Mouse (Mus musculus) limb, embryonic 10.5 days (tissue): Measurements from ENCODE around the gene Aloxe3. TPM values are rescaled to one million over a fixed set of nuclear protein-coding genes. Genes with fewer than 3 reads are reported as not detected.

Source experiments
- DNase-seq: peaks from one replicate; pipeline ENCODE4 v3.0.0-alpha.2; 2017; ENCODE audit warnings: low spot score
- H3K27ac ChIP-seq: fragments of 300-500 bp; sonication (generic); 2 replicates; pipeline ENCODE4 v1.5.1; 2016; ENCODE audit warnings: mild to moderate bottlenecking
- H3K27me3 ChIP-seq: fragments of 300-500 bp; sonication (generic); 2 replicates; pipeline ENCODE4 v1.6.1; 2016; ENCODE audit warnings: low read depth, mild to moderate bottlenecking; ENCODE audit not compliant: poor library complexity, severe bottlenecking
- H3K36me3 ChIP-seq: fragments of 300-500 bp; sonication (generic); 2 replicates; pipeline ENCODE4 v1.6.1; 2016; ENCODE audit warnings: mild to moderate bottlenecking, moderate library complexity
- H3K4me1 ChIP-seq: fragments of 300-500 bp; sonication (generic); 2 replicates; pipeline ENCODE4 v1.6.1; 2016
- H3K4me3 ChIP-seq: fragments of 300-500 bp; sonication (generic); 2 replicates; pipeline ENCODE4 v1.5.1; 2016; ENCODE audit warnings: mild to moderate bottlenecking, moderate library complexity
- H3K9me3 ChIP-seq: fragments of 300-500 bp; sonication (generic); replicated peaks from 2 replicates; pipeline ENCODE4 v1.6.1; 2016; ENCODE audit warnings: mild to moderate bottlenecking
- WGBS: fragments of 180-500 bp; shearing (Covaris S2); methylation state at CpG from one replicate; pipeline ENCODE4 v1.1.7; 2016; 5-methylcytosine and 5-hydroxymethylcytosine counted together
- polyA plus RNA-seq: library from polyadenylated mRNA; unstranded; fragments of >200 nt; fragmentation: Nextera tagmentation; extraction: Ambion mirVana; gene quantifications from 2 replicates; pipeline ENCODE4 v1.2.1, GENCODE M21; 2016

Gene Aloxe3
- polyA plus RNA-seq, 1 experiment from 2014 or later = 0.39 TPM

DNA sequence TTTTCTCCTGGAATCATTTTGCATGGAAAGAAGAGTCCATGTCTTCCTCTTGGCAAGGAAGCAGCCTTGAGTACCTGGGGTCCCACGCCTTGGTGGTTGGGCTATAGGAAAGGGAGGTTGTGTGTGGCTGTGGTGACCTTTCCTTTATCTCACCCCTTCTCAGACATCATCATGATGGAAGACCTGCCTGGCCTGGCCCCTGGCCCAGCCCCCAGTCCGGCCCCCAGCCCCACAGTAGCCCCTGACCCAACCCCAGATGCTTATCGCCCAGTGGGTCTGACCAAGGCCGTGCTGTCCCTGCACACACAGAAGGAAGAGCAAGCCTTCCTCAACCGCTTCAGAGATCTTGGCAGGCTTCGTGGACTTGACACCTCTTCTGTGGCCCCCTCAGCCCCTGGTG is 20.5 kb upstream of the Aloxe3 start:
- no peak overlapping the region for H3K27ac ChIP-seq
- 85% methylated on average over 6 of the region's 6 CpGs for WGBS
- H3K27me3 ChIP-seq = no peaks in the 10 kb centered on the region
- H3K4me1 ChIP-seq = peaks cover 20% of the 10 kb centered on the region
- peaks cover 92% of the 10 kb centered on the region for H3K36me3 ChIP-seq
- H3K4me3 ChIP-seq = no peak overlapping the region
- no peaks in the 10 kb centered on the region for H3K9me3 ChIP-seq
- no peak for DNase-seq

DNA sequence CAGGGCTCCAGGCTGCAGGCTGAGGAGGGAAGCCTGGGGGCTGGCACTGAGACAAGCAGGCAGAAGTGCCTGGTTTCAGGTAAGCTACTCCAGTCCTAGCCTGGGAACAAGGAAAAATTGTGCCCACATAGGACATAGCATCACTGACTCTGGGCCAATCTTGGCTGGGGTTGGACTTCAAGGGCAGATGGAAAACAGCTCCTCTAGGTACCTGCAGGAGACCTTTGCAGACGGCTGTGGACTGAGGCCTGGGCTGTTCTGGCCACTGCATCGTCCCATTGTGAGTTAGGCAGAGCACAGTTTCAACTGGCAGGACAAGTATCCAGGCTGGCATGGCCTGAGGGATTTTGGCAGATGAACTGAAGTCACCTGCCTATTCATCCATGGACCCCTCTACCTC is 19.9 kb upstream of the Aloxe3 start:
- peaks cover 89% of the 10 kb centered on the region for H3K36me3 ChIP-seq
- 89% methylated on average over 2 of the region's 2 CpGs for WGBS
- no peaks in the 10 kb centered on the region for H3K27me3 ChIP-seq
- no peak overlapping the region for H3K27ac ChIP-seq
- peaks cover 14% of the 10 kb centered on the region for H3K4me1 ChIP-seq
- H3K4me3 ChIP-seq = no peak overlapping the region
- no peak for DNase-seq
- no peaks in the 10 kb centered on the region for H3K9me3 ChIP-seq

DNA sequence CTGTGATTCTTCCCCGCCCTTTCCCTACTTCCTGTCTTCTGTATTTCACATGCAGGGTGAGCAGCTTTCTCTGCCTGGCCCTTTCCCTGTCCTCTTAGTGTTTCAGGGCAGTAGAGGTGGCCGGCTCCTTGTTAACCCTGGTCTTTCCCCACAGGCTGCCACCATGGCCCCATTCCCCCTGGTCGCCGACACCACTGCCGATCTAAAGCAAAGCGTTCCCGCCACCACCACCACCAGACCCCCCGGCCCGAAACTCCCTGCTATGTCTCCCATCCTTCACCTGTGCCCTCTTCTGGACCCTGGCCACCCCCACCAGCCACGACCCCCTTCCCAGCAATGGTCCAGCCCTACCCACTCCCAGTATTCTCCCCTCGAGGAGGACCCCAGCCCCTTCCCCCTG is 19.4 kb upstream of the Aloxe3 start:
- peaks cover 13% of the 10 kb centered on the region for H3K4me1 ChIP-seq
- WGBS = 92% methylated on average over 11 of the region's 11 CpGs
- no peak for DNase-seq
- no peaks in the 10 kb centered on the region for H3K9me3 ChIP-seq
- no peak overlapping the region for H3K4me3 ChIP-seq
- peaks cover 84% of the 10 kb centered on the region for H3K36me3 ChIP-seq
- no peak overlapping the region for H3K27ac ChIP-seq
- no peaks in the 10 kb centered on the region for H3K27me3 ChIP-seq

- DNase-seq = no peak
- no peaks in the 10 kb centered on the region for H3K27me3 ChIP-seq
- peaks cover 19% of the 10 kb centered on the region for H3K4me1 ChIP-seq
- 86% methylated on average over 11 of the region's 11 CpGs for WGBS
- H3K27ac ChIP-seq = peak overlapping the region; percentile 30; the same call in 1 of the 2 replicates
- H3K4me3 ChIP-seq = no peak overlapping the region
- H3K36me3 ChIP-seq = peaks cover 78% of the 10 kb centered on the region
- no peaks in the 10 kb centered on the region for H3K9me3 ChIP-seq
These were observed 18.9 kb upstream of the Aloxe3 start for GRCm38 (mm10) chr11:69106842-69107241.

GRCm38 (mm10) chr11:69107676-69108075 is 18.0 kb upstream of the Aloxe3 start:
- Histone ChIP-seq H3K4me1 (peaks cover 26% of the 10 kb centered on the region), H3K9me3 (no peaks in the 10 kb centered on the region), H3K27me3 (peaks cover 2% of the 10 kb centered on the region; the same call in 1 of the 2 replicates), H3K27ac (no peak overlapping the region), H3K4me3 (peak overlapping the region; percentile 19; the same call in 1 of the 2 replicates), H3K36me3 (peaks cover 70% of the 10 kb centered on the region)
- no peak for DNase-seq
- WGBS = 90% methylated on average over 11 of the region's 11 CpGs

- H3K36me3 ChIP-seq = peaks cover 64% of the 10 kb centered on the region
- no peak overlapping the region for H3K27ac ChIP-seq
- H3K27me3 ChIP-seq = peaks cover 8% of the 10 kb centered on the region; the same call in 1 of the 2 replicates
- H3K4me1 ChIP-seq = peaks cover 26% of the 10 kb centered on the region
- WGBS = 93% methylated on average over 9 of the region's 9 CpGs
- no peaks in the 10 kb centered on the region for H3K9me3 ChIP-seq
- DNase-seq = no peak
- H3K4me3 ChIP-seq = 0 out of 2 replicates have a peak overlapping the region, but pooled peaks have one; percentile 19
These were observed 17.5 kb upstream of the Aloxe3 start for GRCm38 (mm10) chr11:69108223-69108622.

DNA sequence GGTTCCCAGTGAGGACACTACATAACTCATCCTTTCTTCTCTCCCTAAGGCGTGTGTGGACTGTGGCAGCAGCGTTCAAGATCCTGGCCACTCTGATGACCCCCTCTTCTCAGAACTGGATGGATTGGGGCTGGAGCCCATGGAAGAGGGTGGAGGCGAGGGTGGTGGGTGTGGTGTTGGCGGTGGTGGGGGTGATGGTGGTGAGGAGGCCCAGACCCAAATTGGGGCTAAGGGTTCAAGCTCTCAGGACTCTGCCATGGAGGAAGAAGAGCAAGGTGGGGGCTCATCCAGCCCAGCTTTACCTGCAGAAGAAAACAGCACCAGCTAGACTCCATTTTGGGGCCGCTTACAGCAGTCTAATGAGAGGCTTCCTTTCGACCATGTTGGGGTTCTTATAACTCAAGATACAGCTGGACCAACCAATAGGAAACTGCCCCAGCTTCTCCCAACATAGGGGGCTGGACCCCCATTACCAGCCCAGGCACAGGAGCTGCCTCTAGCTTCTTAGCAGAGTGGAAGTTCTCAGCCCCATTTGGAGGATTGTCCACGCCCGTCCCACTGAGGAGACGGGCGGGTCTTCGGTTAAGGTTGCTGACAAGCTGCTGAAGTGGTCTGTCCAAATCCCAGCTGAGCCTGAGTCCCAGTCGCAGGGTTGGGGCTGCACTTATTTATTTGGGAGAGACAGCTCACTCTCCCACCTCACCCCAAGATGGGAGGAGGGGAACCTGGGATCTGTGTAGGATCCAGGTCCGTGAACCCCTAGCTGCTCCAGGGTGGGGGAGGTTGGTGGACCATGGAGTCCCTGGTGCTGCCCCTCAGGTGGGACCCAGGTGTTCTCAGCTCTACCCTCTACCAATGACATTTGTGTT is 16.4 kb upstream of the Aloxe3 start:
- Histone ChIP-seq H3K27me3 (peaks cover 15% of the 10 kb centered on the region; the same call in 1 of the 2 replicates), H3K27ac (no peak overlapping the region), H3K9me3 (no peaks in the 10 kb centered on the region), H3K36me3 (peaks cover 54% of the 10 kb centered on the region), H3K4me1 (peaks cover 26% of the 10 kb centered on the region), H3K4me3 (peak overlapping the region; percentile 8; the same call in 1 of the 2 replicates)
- no peak for DNase-seq
- WGBS = 83% methylated on average over 13 of the region's 13 CpGs

DNA sequence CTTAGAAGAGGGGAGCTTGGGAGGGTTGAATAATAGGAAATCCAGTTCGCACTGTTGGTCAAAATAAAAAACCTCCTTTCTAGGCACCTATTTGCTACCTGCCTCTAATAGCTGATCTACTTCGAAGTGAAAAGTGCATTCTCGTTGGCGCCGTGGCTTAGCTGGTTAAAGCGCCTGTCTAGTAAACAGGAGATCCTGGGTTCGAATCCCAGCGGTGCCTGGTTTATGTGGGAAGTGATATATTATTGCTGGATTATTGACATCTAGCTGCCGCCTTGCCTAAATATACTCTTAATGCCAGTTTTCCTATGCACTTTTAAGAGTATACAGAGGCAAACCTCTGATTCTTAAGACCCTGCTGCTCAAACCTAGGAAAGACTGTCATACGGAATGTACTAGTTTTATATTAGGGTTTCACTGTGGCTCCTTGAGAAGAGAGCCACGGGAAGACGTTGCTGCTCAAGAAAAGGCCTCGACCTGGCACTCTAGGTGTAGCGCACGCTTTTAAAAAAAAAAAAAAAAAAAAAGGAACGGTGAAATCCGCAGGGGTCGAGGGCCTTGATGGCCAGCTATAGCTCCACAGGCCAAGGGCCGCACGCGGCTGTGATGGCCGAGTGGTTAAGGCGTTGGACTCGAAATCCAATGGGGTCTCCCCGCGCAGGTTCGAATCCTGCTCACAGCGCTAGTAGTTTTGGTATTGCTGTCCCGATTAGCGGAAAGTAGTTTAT is 15.2 kb upstream of the Aloxe3 start:
- Histone ChIP-seq H3K36me3 (peaks cover 42% of the 10 kb centered on the region), H3K27ac (peak overlapping the region; percentile 76), H3K27me3 (peaks cover 22% of the 10 kb centered on the region), H3K4me1 (peaks cover 26% of the 10 kb centered on the region), H3K4me3 (peak overlapping the region; percentile 62), H3K9me3 (no peaks in the 10 kb centered on the region)
- under 1% methylated on average over 30 of the region's 30 CpGs for WGBS
- DNase-seq = peak; percentile 99

DNA sequence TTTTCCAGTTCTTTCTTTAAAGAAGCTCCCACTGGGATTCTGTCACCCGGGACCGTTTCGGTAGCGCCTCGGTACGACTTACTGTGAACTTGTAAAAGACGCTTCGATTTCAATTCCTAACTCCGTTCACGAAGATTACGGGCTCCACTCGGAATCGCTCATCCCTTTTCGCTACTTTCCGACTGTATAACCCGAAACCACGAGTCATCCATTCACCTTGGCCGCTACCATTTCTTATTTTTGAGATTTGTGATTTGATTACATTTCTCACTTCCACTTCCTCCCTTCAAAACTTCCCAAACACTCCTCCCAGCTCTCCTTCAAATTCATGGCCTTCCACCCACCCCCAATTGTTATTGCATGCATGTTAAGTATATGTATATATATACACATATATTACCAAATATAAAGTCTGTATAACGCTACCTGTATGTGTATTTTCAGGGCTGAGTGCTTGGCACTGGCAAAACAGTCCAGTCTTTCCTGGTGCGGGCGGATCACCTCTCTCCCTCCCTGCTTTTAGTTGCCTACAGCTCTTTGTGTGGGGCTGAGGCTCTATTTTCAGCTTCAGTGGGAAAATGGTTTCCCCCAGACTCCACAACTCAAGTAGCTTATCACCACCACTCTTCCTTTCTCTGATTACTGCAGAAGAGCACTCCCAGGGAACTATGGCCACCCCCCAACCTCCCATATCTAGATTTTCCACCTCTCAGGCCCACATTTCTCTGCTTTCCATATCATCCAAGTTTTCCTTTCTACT is 14.5 kb upstream of the Aloxe3 start:
- Histone ChIP-seq H3K4me1 (peaks cover 26% of the 10 kb centered on the region), H3K4me3 (peak overlapping the region; percentile 62), H3K27ac (peak overlapping the region; percentile 76), H3K36me3 (peaks cover 34% of the 10 kb centered on the region), H3K27me3 (peaks cover 29% of the 10 kb centered on the region), H3K9me3 (no peaks in the 10 kb centered on the region)
- 7% methylated on average over 21 of the region's 21 CpGs for WGBS
- DNase-seq = peak; percentile 49

DNA sequence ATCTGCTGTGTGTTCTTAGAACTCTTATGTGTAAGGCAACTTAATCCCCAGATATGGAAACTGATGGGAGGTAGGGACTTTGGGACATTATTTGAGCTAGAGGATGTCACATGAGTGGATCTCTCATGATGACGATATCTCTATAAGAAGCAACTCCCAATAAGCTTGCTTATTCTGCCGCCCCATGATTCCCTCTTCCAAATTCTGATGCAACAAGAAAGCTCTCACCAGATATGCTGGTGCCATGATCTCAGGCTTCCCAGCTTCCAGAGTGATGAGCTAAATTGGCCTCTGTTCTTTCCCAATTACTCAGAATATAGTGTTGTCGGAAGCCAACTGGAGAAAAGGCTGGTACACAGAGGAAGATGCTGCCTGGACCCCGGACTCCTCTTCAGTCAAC is 13.8 kb upstream of the Aloxe3 start:
- WGBS = 61% methylated on average over 4 of the region's 4 CpGs
- Histone ChIP-seq H3K9me3 (no peaks in the 10 kb centered on the region), H3K27me3 (peaks cover 36% of the 10 kb centered on the region), H3K4me3 (peak overlapping the region; percentile 62; the same call in 1 of the 2 replicates), H3K27ac (peak overlapping the region; percentile 76), H3K4me1 (peaks cover 26% of the 10 kb centered on the region), H3K36me3 (peaks cover 28% of the 10 kb centered on the region)
- DNase-seq = no peak

DNA sequence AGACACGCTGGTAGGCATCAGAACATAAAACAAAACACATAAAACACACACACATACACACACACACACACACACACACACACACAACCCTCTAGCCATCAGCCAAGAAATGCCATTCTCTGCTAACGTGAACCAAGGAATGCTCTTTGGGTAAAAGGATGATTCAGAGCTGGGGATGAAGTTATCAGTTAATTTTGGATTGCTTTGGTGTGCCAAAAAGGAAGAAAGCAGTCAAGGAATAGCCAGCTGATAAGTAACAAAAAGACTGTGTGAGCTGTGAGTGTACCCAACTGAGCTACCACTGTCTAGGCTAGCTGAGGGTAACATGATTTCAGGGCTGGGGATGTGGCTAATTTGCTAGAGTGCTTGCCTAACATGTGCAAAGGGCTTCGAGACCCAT is 11.7 kb upstream of the Aloxe3 start:
- H3K27me3 ChIP-seq = peaks cover 41% of the 10 kb centered on the region
- H3K36me3 ChIP-seq = peaks cover 6% of the 10 kb centered on the region
- H3K4me1 ChIP-seq = peaks cover 38% of the 10 kb centered on the region
- no peak overlapping the region for H3K4me3 ChIP-seq
- H3K9me3 ChIP-seq = no peaks in the 10 kb centered on the region
- no peak for DNase-seq
- no peak overlapping the region for H3K27ac ChIP-seq
- WGBS = 78% methylated on average over 3 of the region's 3 CpGs

GRCm38 (mm10) chr11:69114621-69115020 is 11.1 kb upstream of the Aloxe3 start:
- Histone ChIP-seq H3K4me3 (no peak overlapping the region), H3K27me3 (peaks cover 41% of the 10 kb centered on the region), H3K4me1 (peaks cover 38% of the 10 kb centered on the region), H3K36me3 (0 out of 2 replicates have a peak, but pooled peaks cover under 1% of the 10 kb centered on the region), H3K9me3 (no peaks in the 10 kb centered on the region), H3K27ac (no peak overlapping the region)
- DNase-seq = no peak
- 86% methylated on average over 3 of the region's 3 CpGs for WGBS
